Mouse (Mus musculus): ENCODE results near the gene Serp1. TPM values are rescaled to one million over a fixed set of nuclear protein-coding genes. Genes with fewer than 3 reads are reported as not detected.
"Not testable (repeated sequence)": the region's sequence is repeated elsewhere in the genome, so short reads cannot be mapped to it uniquely, and the experiment has no call there.

Gene Serp1
- total RNA-seq, 4 experiments from 2014 or later, result 5.3 to 7.7 (median 6.6) TPM

- no peak for DNase-seq (ENCODE audit: low spot score in 2 of 2)
These were observed 17.5 kb downstream of the Serp1 start for GRCm38 (mm10) chr3:58508020-58508750.

GRCm38 (mm10) chr3:58504676-58505075 is 21.0 kb downstream of the Serp1 start:
- no peak for DNase-seq (ENCODE audit: low spot score in 2 of 2)

- no peak for DNase-seq (ENCODE audit: low spot score in 2 of 2)
These were observed 21.9 kb downstream of the Serp1 start for GRCm38 (mm10) chr3:58503720-58504333.

GRCm38 (mm10) chr3:58501961-58502360 is 23.7 kb downstream of the Serp1 start:
- DNase-seq (ENCODE audit: low spot score in 2 of 2), result no peak

GRCm38 (mm10) chr3:58493621-58494020 is 32.1 kb downstream of the Serp1 start:
- DNase-seq (ENCODE audit: low spot score in 2 of 2), result no peak

GRCm38 (mm10) chr3:58490787-58491186 is 34.9 kb downstream of the Serp1 start:
- no peak for DNase-seq (ENCODE audit: low spot score in 2 of 2)

- no peak for DNase-seq (ENCODE audit: low spot score in 2 of 2)
These were observed 37.5 kb downstream of the Serp1 start for GRCm38 (mm10) chr3:58487999-58488775.

GRCm38 (mm10) chr3:58487121-58487520 is 38.6 kb downstream of the Serp1 start:
- DNase-seq (ENCODE audit: low spot score in 2 of 2), result no peak

GRCm38 (mm10) chr3:58485883-58486282 is 39.8 kb downstream of the Serp1 start:
- no peak for DNase-seq (ENCODE audit: low spot score in 2 of 2)

- no peak for DNase-seq (ENCODE audit: low spot score in 2 of 2)
These were observed 46.8 kb downstream of the Serp1 start for GRCm38 (mm10) chr3:58478755-58479455.

GRCm38 (mm10) chr3:58475298-58475697 is 50.4 kb downstream of the Serp1 start:
- not testable (repeated sequence) for DNase-seq (ENCODE audit: low spot score in 2 of 2)

Other genes with a start within 250 kb of the Serp1 start
- gene Tsc22d2, start 111.2 kb downstream of the Serp1 start, total RNA-seq (2022), result 10 to 100 TPM; 23.7 to 29.8 (median 26.0) TPM
- 10 to 100 TPM; 39.4 to 49.8 (median 47.2) TPM for gene Eif2a, start 71 bp downstream of the Serp1 start, total RNA-seq (2022)
- gene Selenot, start 50.7 kb upstream of the Serp1 start, total RNA-seq (2022), result 100 to 1,000 TPM; 121 to 128 (median 126) TPM
- gene Erich6, start 111.3 kb upstream of the Serp1 start, total RNA-seq (2022), result not detected
- 10 to 100 TPM in 2 of 4 experiments, 1 to 10 TPM in 2; 8.5 to 11.6 (median 9.6) TPM for gene Siah2, start 166.5 kb upstream of the Serp1 start, total RNA-seq (2022)

Data from gastrocnemius, adult 8-10 months (tissue).